Mouse (Mus musculus) retina, adult 2 months (tissue): ENCODE measurements at regions not wholly inside any gene's neighbourhood (a gene's known extent, or its start where the extent isn't known, plus 50 kb on each side); places are given as distances from the start of the nearest gene placed in this dataset.

ENCODE experiments used
- DNase-seq: peaks from one replicate; pipeline ENCODE4 v3.0.0-alpha.2; 2012; ENCODE audit warnings: low read depth, low spot score

GRCm38 (mm10) chr3:39062415-39062814, 175.7 kb downstream of the Fat4 start:
- DNase-seq, result no peak

GRCm38 (mm10) chr3:39065457-39065856, 178.7 kb downstream of the Fat4 start:
- DNase-seq, result no peak

GRCm38 (mm10) chr3:39069011-39069410, 182.3 kb downstream of the Fat4 start:
- DNase-seq, result no peak

- DNase-seq, result no peak
Observed at GRCm38 (mm10) chr3:39082678-39083270, 196.0 kb downstream of the Fat4 start.

GRCm38 (mm10) chr3:39088948-39089347, 202.2 kb downstream of the Fat4 start:
- no peak for DNase-seq

GRCm38 (mm10) chr3:39102324-39102723, 215.6 kb downstream of the Fat4 start:
- DNase-seq, result no peak

- no peak for DNase-seq
Observed at GRCm38 (mm10) chr3:39109756-39110392, 223.1 kb downstream of the Fat4 start.

GRCm38 (mm10) chr3:39114056-39114455, 227.3 kb downstream of the Fat4 start:
- no peak for DNase-seq

GRCm38 (mm10) chr3:39114826-39115225, 228.1 kb downstream of the Fat4 start:
- DNase-seq, result no peak

GRCm38 (mm10) chr3:39115441-39115840, 228.7 kb downstream of the Fat4 start:
- no peak for DNase-seq

GRCm38 (mm10) chr3:39122250-39122649, 235.5 kb downstream of the Fat4 start:
- DNase-seq, result no peak

GRCm38 (mm10) chr3:39130532-39130931, 243.8 kb downstream of the Fat4 start:
- DNase-seq, result no peak

- DNase-seq, result no peak
Observed at GRCm38 (mm10) chr3:39165006-39165667, 278.4 kb downstream of the Fat4 start.

- DNase-seq, result no peak
Observed at GRCm38 (mm10) chr3:39182646-39183045, 295.9 kb downstream of the Fat4 start.

GRCm38 (mm10) chr3:39195102-39195501, 308.4 kb downstream of the Fat4 start:
- no peak for DNase-seq

GRCm38 (mm10) chr3:39202662-39203061, 315.9 kb downstream of the Fat4 start:
- no peak for DNase-seq

GRCm38 (mm10) chr3:39208651-39209050, 321.9 kb downstream of the Fat4 start:
- no peak for DNase-seq

GRCm38 (mm10) chr3:39209382-39210165, 322.8 kb downstream of the Fat4 start:
- DNase-seq, result no peak

- DNase-seq, result no peak
Observed at GRCm38 (mm10) chr3:39211670-39212069, 324.9 kb downstream of the Fat4 start.

GRCm38 (mm10) chr3:39220011-39220706, 333.4 kb downstream of the Fat4 start:
- DNase-seq, result no peak

- no peak for DNase-seq
Observed at GRCm38 (mm10) chr3:39220707-39221034, 333.9 kb downstream of the Fat4 start.

GRCm38 (mm10) chr3:39222059-39222458, 335.3 kb downstream of the Fat4 start:
- DNase-seq, result no peak
